Mouse (Mus musculus): ENCODE data around the gene Rngtt. TPM values are rescaled to one million over a fixed set of nuclear protein-coding genes. Genes with fewer than 3 reads are reported as not detected.

Gene Rngtt
- total RNA-seq, 1 experiment from 2014 or later, result 56.6 TPM

GRCm38 (mm10) chr4:33547315-33547929 is 237.3 kb downstream of the Rngtt start:
- ATAC-seq (replicated peaks; ENCODE audit: insufficient number of reproducible peaks, low FRiP score, low TSS enrichment, poor library complexity, severe bottlenecking), result no peak

- ATAC-seq (replicated peaks; ENCODE audit: insufficient number of reproducible peaks, low FRiP score, low TSS enrichment, poor library complexity, severe bottlenecking), result no peak
Observed at GRCm38 (mm10) chr4:33549606-33550005, 239.5 kb downstream of the Rngtt start.

Other genes with a start within 250 kb of the Rngtt start
- 0.78 TPM in 1 of 3 replicates, not detected in the others for gene Gabrr2, start 247.3 kb upstream of the Rngtt start, total RNA-seq (2017)
- gene Gabrr1, start 177.8 kb upstream of the Rngtt start, total RNA-seq (2017), result not detected in 3 replicates
- gene Pm20d2, start 120.6 kb upstream of the Rngtt start, total RNA-seq (2017), result not detected in 3 replicates
- gene Srsf12, start 101.3 kb upstream of the Rngtt start, total RNA-seq (2017), result not detected in 3 replicates
- 228 to 431 TPM (median 282 TPM) in 3 replicates for gene Pnrc1, start 20.1 kb upstream of the Rngtt start, total RNA-seq (2017)